Mouse (Mus musculus) NIH3T3 (cell line): ENCODE measurements around the gene Ttll7.

ENCODE experiments used
- DNase-seq: peaks from one replicate; pipeline ENCODE4 v3.0.0-alpha.2; 2012; ENCODE audit warnings: low read depth

The Ttll7 gene

DNA sequence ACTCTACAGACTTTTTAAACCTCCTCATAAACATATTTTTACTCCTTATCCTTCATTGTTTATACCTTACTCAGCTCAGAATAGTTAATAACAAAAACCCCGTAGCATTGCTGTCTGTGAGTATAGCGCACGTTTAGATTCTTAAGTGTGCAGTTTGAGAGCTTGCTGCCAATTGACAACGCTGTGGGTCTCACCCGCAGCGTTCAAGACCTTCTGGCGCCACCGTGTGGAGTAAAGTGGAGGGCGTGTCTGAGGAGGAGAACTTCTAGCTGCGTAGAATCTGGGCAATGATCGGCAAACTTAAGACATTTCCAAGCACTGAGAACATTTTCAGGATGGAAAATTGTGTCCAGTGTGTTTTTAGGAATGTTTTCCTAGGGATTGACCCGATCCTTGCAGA, 62.6 kb downstream of the Ttll7 start:
- DNase-seq, result peak; percentile 95

DNA sequence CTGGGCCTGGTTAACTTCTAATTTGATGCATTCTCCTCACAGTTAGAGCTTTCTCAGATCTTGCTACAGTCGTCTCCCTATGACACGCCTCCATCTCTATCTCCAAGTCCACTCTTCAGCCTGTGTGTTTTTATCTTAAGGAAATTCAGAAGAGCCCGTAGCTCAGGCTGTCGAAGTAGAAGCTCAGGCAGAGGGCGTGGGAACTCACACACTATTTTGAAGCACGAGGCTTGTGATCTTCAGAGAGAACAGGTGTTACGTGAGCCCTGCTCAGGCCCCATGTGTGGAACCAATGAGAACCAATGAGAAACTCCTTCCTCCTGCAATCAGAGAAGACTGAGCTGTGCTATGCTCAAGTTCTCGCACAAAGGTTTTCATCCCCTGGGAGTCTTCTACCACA, 65.7 kb downstream of the Ttll7 start:
- no peak for DNase-seq

DNA sequence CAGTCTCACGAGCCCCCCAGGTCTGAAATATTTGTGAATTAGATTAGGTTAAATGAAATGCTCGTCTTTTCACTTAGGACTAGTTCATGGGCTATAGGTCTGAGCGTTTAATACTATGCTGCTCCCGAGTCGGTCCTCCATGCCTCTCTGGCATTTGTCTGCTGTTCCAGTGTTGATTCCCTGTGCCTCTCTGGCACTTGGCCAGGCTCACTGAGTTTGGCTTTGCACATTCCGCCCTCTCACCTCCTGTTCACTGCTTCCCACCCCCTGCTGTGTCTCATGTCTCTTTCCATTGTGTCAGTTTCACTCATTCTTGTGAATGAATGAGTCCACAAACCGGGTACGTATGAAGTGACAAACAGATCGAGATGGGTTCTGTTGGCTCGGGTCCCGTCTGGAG, 66.2 kb downstream of the Ttll7 start:
- DNase-seq, result peak; percentile 25

DNA sequence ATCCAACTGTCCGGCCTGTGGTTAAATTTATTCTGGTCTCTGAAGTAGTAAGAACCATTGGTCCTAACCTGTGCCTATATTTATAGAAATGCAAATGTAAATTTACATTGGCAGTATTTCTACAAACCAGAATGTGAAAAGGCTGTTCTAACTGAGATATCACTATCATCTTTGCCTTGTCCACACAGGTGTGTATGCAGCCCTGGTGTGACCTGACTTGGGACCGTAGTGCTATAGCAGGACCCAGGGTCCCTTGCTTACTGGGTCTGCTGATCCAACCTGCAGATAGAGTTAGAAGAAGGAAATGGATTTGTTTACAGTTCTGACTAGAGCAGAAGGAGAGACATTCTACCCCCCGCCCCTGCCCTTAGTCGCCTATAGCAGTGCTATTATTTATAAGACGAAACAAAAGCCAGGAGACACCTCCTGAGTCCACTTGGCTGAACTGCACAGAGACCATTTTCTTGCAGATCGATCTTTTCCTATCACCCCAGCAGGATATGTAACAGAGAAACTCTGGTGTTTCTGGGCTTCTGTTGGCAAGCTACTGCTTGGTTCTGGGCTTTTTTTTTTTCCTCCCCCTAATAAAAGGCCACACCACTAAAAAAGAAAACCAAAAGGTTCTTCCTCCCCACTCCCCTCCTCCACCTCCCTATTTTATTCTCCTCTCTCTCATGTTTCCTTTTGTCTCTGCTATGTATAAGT, 75.3 kb downstream of the Ttll7 start:
- DNase-seq, result no peak

DNA sequence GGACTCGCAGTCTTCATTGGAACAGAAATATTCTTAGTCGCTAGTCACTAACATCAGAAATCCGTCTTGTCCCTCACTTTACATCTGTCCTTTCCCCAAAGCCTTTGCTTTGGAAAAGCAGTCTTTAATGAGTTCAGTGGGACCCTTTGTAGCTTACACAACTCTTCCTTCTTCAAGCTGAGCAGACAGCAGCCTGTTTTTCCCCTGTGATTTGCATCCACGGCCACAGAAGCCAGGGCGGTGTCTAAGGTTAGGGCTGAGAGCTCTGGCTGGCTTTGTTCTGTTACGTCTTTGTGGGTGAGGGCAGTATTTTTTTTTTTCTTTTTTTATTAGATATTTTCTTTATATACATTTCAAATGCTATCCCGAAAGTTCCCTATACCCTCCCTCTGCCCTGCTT, 76.0 kb downstream of the Ttll7 start:
- DNase-seq, result no peak

DNA sequence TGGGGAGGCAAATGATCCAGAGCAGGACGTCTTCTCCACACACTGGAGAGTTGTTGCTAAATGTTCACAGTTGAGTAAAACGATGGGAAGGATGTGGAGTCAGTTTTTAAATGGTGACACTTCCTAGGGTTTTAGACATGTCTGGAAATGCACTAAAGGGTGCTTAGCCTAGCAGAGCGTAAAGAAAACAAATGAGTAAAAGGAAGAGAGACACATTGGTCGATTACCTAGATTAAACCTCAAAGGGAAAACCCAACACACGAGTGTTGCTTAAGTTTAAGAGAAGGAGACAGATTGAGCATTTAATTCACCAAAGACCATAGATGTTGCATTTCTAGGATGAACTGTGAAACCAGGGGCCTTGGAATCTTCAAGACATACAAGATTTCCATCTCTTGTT, 76.8 kb downstream of the Ttll7 start:
- no peak for DNase-seq

DNA sequence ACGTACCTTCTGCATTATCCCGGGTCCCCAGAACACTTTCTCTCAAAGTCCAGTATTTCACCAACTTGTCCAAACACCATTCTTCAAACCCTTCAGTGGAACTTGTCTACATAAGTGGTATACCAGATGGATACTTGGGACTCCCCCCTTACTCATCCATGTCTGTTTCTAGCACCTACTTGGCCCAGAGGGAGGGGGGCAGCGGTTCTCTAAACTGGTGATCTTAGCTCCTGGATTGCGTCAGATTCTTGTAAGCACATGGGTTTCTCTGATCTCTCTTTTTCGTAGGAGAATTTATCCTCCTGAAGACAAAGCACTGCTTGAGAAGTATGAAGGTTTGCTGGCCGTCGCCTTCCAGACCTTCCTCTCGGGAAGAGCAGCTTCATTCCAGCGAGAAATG, 79.0 kb downstream of the Ttll7 start:
- DNase-seq, result no peak

DNA sequence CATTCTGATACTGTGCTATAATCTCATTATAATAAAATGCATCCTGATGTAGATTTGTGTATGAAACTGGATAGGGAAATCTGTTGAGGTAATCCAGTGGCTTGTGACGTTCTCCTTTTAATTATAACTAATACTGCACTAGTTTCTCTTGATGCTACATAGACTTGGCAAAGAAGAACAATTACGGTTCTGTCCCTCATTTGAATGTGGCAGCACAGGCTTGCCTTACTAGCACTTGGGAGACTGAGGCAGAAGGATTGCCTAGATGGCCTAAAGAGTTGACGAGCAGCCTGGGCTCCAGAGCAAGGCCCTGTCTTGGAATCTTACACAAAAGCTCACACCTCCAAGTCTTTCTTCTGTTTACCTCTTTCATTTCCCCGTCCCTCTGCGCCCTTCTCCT, 80.3 kb downstream of the Ttll7 start:
- no peak for DNase-seq

DNA sequence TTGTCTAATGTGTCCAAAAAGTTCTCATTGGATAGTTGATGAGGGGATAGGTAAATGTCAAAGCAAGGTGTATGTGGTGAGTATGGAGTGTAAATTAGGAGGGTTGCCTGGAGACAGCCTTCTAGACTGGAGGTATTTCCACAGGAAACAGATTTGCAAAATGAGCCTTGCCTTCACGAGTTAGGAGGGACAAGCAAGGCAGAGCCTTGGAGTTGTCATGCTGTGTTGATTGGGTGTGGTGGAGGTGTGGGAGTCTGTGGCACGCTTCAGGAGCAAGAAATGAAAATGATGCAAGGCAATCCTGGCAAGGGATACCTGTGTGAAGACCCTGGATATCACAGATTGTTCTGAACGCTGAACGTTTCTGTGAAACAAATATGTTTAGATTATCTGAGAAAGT, 84.7 kb downstream of the Ttll7 start:
- DNase-seq, result no peak

DNA sequence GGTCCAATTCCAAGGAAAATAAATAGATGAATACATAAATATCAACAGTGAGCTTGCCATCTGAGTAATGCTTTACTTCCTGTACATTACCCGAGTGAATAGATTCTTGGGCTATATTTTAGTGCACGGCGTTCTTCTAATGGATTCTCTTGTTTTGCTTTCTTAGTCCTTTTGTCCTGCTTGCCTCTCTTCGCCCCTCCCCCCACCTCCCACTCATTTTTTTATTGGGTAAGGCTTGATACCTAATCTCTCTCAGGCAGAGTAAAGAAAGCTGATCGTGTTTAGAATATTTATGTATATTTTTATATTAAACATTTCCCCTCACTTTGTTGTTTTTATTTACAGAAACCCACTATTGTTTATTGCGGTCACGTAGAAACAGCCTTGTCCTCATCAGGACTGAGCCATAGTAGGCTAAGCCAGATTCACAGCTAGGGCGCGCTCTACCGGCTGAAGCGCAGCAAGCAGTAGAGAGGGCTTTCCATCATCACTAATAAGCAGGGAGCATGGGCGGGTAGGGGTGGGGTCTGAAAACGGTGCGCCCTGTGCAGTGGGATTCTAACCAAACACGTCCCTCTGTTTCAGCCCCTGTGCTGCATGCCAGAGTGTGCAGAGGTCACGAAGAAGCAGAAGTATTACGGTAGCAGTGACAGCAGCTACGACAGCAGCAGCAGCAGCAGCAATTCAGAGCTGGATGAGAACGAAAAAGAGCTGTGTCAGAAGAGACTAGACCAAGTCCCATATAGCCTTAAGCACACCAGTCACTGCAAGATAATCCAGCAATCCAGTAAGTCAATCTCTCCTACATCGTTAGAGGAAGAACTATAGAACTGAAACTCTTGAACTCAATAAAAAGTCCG, 87.5 kb downstream of the Ttll7 start:
- no peak for DNase-seq

DNA sequence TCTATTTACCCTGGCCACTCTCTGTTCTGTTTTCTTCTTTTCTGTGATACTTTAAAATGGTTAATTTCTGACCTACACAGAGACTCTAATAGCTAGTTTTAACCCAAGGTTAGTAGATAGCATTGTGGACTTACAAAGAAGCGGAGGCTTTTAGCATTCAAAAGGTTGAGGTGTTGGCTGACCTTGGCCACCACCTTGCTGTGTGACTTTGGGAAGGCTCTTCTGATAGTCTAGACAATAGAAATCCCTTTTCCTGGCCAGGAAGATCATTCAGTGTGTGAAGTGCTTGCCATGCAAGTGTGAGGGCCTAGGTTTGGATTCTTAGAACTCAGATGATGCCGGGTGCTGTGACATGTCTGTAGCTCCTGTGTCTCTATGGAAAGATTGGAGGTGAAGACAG, 90.9 kb downstream of the Ttll7 start:
- DNase-seq, result no peak

DNA sequence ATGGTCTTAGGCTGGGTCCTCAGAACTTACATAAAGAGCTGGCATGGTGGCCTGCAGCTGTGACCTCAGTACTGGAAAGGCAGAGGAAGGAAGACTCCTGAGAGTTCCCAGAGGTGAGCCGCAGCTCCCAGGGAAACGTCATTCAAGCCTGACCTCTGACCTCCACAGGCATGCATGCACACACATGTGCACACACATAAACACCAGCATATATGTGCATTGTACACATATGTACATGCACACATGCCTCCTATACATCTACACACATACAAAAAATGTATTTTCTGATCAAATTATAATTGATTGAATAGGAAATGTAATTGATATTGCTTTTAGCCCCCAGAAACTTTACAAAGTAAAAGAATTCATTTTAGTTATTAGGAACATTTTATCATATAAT, 93.2 kb downstream of the Ttll7 start:
- no peak for DNase-seq

DNA sequence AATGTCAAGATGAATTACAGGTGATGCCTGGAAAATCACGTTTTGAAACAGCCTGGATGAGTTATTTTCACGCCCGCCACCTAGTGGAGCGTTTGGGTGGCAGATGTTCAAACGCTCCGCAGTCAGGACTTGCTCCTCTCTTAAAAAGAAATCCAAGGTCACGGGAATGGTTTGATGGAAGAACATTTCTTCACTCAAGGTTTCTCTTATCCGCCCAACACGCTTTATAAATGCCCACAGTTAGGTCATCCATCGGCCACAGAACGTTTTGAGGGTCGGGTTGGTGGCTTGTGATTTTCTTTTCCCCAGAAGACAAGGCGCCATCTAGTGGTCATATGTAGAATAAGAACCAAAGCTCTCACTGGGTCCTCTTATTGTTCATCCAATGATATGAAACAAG, 93.7 kb downstream of the Ttll7 start:
- peak; percentile 89 for DNase-seq

DNA sequence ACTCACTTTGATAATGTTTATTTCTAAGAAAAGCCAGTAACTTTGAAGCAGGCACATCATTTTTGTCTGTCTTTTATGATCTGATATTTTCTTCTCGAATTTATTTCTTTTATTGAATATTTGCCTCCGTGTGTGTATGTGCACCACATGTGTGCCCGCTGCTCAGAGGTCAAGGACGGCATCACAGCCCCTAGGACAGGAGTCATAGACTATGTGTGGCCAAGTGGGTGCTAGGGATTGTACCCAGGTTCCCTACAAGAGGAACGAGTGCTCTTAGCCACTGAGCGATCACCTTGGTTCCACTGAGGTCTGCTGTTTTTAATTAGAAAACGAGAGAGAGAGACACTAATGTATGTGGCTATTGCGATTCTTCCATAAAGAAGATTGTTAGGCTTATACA, 94.5 kb downstream of the Ttll7 start:
- no peak for DNase-seq

DNA sequence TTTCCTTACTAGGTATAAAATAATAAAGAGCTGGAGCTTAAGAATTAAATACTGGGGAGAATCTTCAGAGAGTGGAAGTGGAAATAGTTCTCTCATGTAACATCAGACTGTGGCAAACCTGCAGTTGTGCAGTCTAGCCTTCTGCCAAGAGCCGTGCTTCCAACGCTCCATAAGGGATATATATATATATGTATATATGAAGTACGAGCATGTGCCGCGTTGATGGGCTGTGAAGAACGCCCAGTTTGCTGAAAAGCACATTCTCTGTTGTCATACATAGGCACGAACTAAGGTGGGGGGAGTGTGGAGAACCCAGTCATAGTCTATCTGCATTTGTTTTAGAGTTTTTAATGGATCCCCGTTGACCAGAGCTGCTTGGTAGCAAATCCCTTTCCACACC, 104.6 kb downstream of the Ttll7 start:
- no peak for DNase-seq

DNA sequence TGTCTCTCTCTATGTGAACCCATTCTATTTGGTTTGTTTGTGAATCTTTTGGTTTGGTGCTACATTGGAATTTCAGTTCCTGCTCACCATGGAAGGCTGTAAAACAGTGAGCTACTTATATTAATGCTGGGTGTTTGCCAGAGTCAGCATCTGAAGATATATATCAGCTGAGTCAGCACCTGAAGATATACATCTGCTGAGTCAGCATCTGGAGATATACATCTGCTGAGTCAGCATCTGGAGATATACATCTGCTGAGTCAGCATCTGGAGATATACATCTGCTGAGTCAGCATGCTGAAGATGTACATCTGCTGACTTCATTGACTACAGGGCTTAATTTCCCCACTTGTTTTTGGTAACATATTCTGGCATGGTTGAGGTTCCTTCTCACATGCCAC, 110.7 kb downstream of the Ttll7 start:
- DNase-seq, result no peak

DNA sequence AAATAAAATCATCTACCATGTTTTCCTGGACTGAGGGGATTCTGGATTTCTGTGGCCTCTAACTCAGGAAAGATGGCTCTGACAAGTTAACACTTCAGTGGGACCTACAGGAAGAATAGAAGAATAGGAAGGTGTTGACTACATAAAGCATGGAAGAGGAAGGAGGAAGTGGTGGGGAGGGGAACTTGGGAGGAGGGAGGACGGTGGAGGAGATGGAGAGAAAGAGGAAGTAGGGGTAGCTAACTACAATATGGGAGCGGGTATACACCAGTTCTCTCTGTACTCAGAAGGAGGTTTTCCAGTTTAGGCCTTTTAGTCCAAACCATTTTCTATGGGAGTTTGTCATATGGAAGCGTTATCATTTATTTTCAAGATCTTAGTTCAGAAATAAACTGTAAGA, 112.2 kb downstream of the Ttll7 start:
- no peak for DNase-seq

DNA sequence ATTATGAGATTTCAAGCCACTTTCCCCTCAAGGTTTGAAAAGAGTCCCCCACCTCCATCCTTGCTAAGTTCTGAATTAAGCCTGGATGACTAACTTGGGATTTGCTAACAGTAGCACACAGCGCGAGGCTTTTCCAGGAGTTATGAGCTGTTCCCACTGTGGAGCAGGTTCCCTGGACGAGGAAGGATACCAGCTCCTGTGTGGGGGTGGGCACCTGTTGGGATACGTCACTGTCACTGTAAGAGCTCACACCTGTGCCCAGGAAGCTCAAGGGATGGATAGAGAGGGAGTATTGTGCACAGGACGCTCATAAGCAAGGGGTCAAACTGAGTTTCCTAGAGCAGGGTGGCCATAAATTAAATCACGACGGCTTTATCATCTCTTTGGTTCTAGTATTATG, 115.1 kb downstream of the Ttll7 start:
- DNase-seq, result no peak

DNA sequence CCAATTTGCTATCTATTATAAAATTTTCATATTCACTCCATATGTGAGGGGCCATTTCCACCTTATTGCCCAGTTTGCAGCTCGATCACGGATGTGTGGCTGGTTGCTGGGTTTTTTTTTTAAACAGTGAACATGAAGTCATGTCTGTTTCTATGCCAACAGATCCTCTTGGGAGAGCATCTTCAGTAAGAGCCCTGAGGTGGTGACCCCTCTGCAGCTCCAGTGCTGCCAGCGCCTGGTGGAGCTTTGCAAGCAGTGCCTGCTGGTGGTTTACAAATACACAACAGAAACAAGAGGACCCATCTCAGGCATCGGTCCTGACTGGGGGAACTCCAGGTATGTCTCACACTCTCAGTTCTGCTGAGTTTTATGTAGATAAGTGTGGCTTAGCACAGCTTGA, 115.7 kb downstream of the Ttll7 start:
- no peak for DNase-seq

DNA sequence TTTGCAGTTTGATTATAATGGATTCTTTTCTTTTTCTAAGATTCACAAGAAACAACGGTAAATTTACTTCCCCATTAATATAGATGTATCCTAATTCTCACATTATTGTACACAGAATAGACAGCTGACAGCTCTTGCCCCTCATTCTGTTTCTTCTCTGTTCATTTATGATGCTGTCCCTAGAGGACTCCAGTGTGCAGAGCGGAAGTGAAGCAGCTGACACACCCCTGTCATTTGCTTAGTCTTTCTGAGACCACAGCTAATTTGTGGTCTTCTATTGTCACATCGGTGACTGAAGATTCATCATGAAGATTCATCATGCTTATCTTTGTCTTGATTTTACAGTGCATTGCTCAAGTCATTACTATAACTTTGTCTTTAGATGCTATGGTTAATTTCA, 126.1 kb downstream of the Ttll7 start:
- DNase-seq, result no peak

DNA sequence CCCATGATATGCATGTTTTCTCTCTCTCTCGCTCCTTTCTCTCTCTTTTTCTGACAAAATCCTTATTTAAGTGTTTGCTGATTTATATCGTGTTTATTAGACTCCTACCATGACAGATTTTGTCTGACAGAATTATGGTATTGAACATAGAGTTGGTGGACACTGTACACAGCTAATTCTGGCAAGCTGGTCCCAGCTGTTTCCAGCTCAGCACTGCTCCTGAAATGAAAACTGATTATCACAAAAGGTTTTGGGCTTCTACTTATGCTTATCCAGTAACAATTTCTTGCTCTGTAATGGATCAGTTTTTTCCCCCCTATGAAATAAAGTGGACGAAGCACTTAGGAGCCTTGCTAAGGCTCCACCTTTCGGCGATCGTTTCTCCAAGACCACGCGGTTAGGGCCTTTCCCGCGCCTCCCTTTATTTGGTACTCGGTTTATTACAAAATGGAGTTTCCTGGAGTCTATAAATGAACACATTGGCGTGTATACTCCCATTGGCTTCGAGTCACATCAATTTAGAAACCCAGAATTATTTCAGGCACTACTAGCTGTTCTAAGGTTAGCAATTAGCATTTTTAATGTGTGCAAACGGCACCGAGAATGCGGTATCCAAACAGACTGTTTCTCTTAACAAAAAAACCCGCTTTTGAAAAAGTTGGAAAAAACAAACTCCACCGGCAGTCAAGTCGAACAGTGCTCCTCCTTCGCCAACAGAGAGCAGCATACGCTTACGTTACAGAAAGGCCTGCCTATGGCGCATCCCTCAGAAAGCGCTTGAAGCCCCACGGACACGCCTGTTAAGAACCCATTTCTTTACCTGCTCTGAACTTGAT, 141.9 kb downstream of the Ttll7 start:
- DNase-seq, result peak; percentile 82

DNA sequence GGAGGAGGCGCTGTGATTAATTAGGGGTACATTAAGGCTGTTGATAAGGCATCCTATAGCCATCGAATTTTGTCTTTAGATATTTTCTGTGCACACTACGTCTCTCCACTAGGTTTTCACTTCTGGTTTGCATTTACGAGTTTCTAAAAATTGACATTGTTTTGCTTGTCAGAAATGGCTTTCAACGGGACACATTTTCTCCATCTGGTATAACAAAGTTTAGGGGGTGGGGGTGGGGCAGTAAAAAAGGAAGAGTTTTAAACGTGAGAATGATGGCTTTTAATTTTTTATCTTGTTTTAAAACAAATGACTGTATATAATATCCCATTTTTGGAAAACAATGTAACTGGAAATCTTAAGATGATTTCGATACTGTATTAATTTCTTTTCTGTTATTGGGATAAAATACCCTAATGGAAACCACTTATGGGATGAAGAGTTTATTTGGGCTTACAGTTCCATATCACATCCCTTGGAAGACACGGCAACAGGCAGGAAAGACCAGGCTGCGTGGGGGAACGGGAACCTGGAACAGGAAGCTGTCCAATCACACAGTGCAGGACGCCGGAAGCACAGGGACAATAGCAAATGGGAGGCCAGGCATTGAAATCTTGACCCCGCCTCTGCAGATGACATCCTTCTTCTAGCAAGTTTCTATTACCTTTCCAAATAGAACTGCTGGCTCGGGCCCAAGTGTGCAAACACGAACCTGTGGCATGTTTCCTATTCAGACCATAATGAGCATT, 142.7 kb downstream of the Ttll7 start:
- no peak for DNase-seq
